Mouse (Mus musculus): ENCODE measurements around the gene Rab17. TPM values are rescaled to one million over a fixed set of nuclear protein-coding genes. Genes with fewer than 3 reads are reported as not detected.

Rab17 gene
- polyA plus RNA-seq, 1 experiment = not detected

GRCm38 (mm10) chr1:90968649-90969048, 812 bp downstream of the Rab17 start:
- Histone ChIP-seq H3K4me1 (ENCODE audit: control insufficient read depth, insufficient read depth, low read length) (peaks cover 3% of the 10 kb centered on the region), H3K27ac (ENCODE audit: insufficient read depth, low read depth, low read length) (no peak overlapping the region), H3K4me3 (ENCODE audit: insufficient read depth, low read length) (no peak overlapping the region)
- TF ChIP-seq CTCF (IDR thresholded peaks at IDR 0.05; ENCODE audit: low read depth, low read length) (no peak), POLR2A (IDR thresholded peaks at IDR 0.05; ENCODE audit: borderline replicate concordance, low read depth, low read length) (no peak)

GRCm38 (mm10) chr1:90967583-90967982, 1.9 kb downstream of the Rab17 start:
- Histone ChIP-seq H3K27ac (ENCODE audit: insufficient read depth, low read depth, low read length) (no peak overlapping the region), H3K4me3 (ENCODE audit: insufficient read depth, low read length) (no peak overlapping the region), H3K4me1 (ENCODE audit: control insufficient read depth, insufficient read depth, low read length) (no peaks in the 10 kb centered on the region)
- TF ChIP-seq POLR2A (IDR thresholded peaks at IDR 0.05; ENCODE audit: borderline replicate concordance, low read depth, low read length) = no peak
- TF ChIP-seq CTCF (IDR thresholded peaks at IDR 0.05; ENCODE audit: low read depth, low read length) = no peak

GRCm38 (mm10) chr1:90962994-90963393, 6.5 kb downstream of the Rab17 start:
- H3K4me3 ChIP-seq (ENCODE audit: insufficient read depth, low read length) = no peak overlapping the region
- H3K4me1 ChIP-seq (ENCODE audit: control insufficient read depth, insufficient read depth, low read length) = no peaks in the 10 kb centered on the region
- TF ChIP-seq POLR2A (IDR thresholded peaks at IDR 0.05; ENCODE audit: borderline replicate concordance, low read depth, low read length) (no peak), CTCF (IDR thresholded peaks at IDR 0.05; ENCODE audit: low read depth, low read length) (no peak)
- H3K27ac ChIP-seq (ENCODE audit: insufficient read depth, low read depth, low read length) = no peak overlapping the region

- Histone ChIP-seq H3K4me3 (ENCODE audit: insufficient read depth, low read length) (no peak overlapping the region), H3K4me1 (ENCODE audit: control insufficient read depth, insufficient read depth, low read length) (no peaks in the 10 kb centered on the region), H3K27ac (ENCODE audit: insufficient read depth, low read depth, low read length) (no peak overlapping the region)
- TF ChIP-seq CTCF (IDR thresholded peaks at IDR 0.05; ENCODE audit: low read depth, low read length) (no peak), POLR2A (IDR thresholded peaks at IDR 0.05; ENCODE audit: borderline replicate concordance, low read depth, low read length) (no peak)
These were observed 6.9 kb downstream of the Rab17 start for GRCm38 (mm10) chr1:90962526-90962925.

- H3K4me3 ChIP-seq (ENCODE audit: insufficient read depth, low read length) = no peak overlapping the region
- no peaks in the 10 kb centered on the region for H3K4me1 ChIP-seq (ENCODE audit: control insufficient read depth, insufficient read depth, low read length)
- TF ChIP-seq POLR2A (IDR thresholded peaks at IDR 0.05; ENCODE audit: borderline replicate concordance, low read depth, low read length) = no peak
- TF ChIP-seq CTCF (IDR thresholded peaks at IDR 0.05; ENCODE audit: low read depth, low read length) = peak; percentile 58
- H3K27ac ChIP-seq (ENCODE audit: insufficient read depth, low read depth, low read length) = no peak overlapping the region
These were observed 13.0 kb downstream of the Rab17 start for GRCm38 (mm10) chr1:90956245-90957096.

- TF ChIP-seq CTCF (IDR thresholded peaks at IDR 0.05; ENCODE audit: low read depth, low read length) = no peak
- no peak for TF ChIP-seq POLR2A (IDR thresholded peaks at IDR 0.05; ENCODE audit: borderline replicate concordance, low read depth, low read length)
- no peaks in the 10 kb centered on the region for H3K4me1 ChIP-seq (ENCODE audit: control insufficient read depth, insufficient read depth, low read length)
- no peak overlapping the region for H3K4me3 ChIP-seq (ENCODE audit: insufficient read depth, low read length)
- H3K27ac ChIP-seq (ENCODE audit: insufficient read depth, low read depth, low read length) = no peak overlapping the region
These were observed 15.8 kb downstream of the Rab17 start for GRCm38 (mm10) chr1:90953688-90954087.

- Histone ChIP-seq H3K27ac (ENCODE audit: insufficient read depth, low read depth, low read length) (no peak within 1 kb of the TSS), H3K4me3 (ENCODE audit: insufficient read depth, low read length) (no peak within 1 kb of the TSS), H3K4me1 (ENCODE audit: control insufficient read depth, insufficient read depth, low read length) (no peaks in the 10 kb centered on the region)
- no peak for TF ChIP-seq CTCF (IDR thresholded peaks at IDR 0.05; ENCODE audit: low read depth, low read length)
- no peak for TF ChIP-seq POLR2A (IDR thresholded peaks at IDR 0.05; ENCODE audit: borderline replicate concordance, low read depth, low read length)
These were observed 16.7 kb downstream of the Rab17 start, which contains the start of gene Prlh for GRCm38 (mm10) chr1:90952808-90953207. Gene Prlh (plus strand): TSS chr1:90953108.

GRCm38 (mm10) chr1:90951670-90952069, 17.8 kb downstream of the Rab17 start:
- H3K4me3 ChIP-seq (ENCODE audit: insufficient read depth, low read length) = no peak overlapping the region
- no peaks in the 10 kb centered on the region for H3K4me1 ChIP-seq (ENCODE audit: control insufficient read depth, insufficient read depth, low read length)
- TF ChIP-seq CTCF (IDR thresholded peaks at IDR 0.05; ENCODE audit: low read depth, low read length) (no peak), POLR2A (IDR thresholded peaks at IDR 0.05; ENCODE audit: borderline replicate concordance, low read depth, low read length) (no peak)
- no peak overlapping the region for H3K27ac ChIP-seq (ENCODE audit: insufficient read depth, low read depth, low read length)

GRCm38 (mm10) chr1:90949309-90949708, 20.2 kb downstream of the Rab17 start:
- H3K4me1 ChIP-seq (ENCODE audit: control insufficient read depth, insufficient read depth, low read length) = no peaks in the 10 kb centered on the region
- no peak for TF ChIP-seq POLR2A (IDR thresholded peaks at IDR 0.05; ENCODE audit: borderline replicate concordance, low read depth, low read length)
- no peak for TF ChIP-seq CTCF (IDR thresholded peaks at IDR 0.05; ENCODE audit: low read depth, low read length)
- H3K27ac ChIP-seq (ENCODE audit: insufficient read depth, low read depth, low read length) = no peak overlapping the region
- no peak overlapping the region for H3K4me3 ChIP-seq (ENCODE audit: insufficient read depth, low read length)

GRCm38 (mm10) chr1:90947252-90947651, 22.2 kb downstream of the Rab17 start:
- no peaks in the 10 kb centered on the region for H3K4me1 ChIP-seq (ENCODE audit: control insufficient read depth, insufficient read depth, low read length)
- H3K27ac ChIP-seq (ENCODE audit: insufficient read depth, low read depth, low read length) = no peak overlapping the region
- no peak overlapping the region for H3K4me3 ChIP-seq (ENCODE audit: insufficient read depth, low read length)
- no peak for TF ChIP-seq POLR2A (IDR thresholded peaks at IDR 0.05; ENCODE audit: borderline replicate concordance, low read depth, low read length)
- TF ChIP-seq CTCF (IDR thresholded peaks at IDR 0.05; ENCODE audit: low read depth, low read length) = no peak
